Mouse (Mus musculus) effector memory CD4-positive, alpha-beta T cell, adult 7 months (primary cell): ENCODE data around the gene Zmym4. TPM values are rescaled to one million over a fixed set of nuclear protein-coding genes. Genes with fewer than 3 reads are reported as not detected.

ENCODE experiments used
- polyA plus RNA-seq: library from polyadenylated mRNA; unstranded; fragments of 100-300 nt; shearing (Covaris generic); gene quantifications from one replicate; pipeline ENCODE4 v1.2.1, GENCODE M21; 2017

Gene Zmym4
- 22.4 TPM for polyA plus RNA-seq

GRCm38 (mm10) chr4:126967864-126968821, at the start of gene Zmym4:
Zmym4 (minus strand) TSS chr4:126968135.

Other genes starting within 250 kb of the Zmym4 start
- not detected for gene Tfap2e, start 231.9 kb downstream of the Zmym4 start, polyA plus RNA-seq
- gene Ncdn, start 214.7 kb downstream of the Zmym4 start, polyA plus RNA-seq = 26.9 TPM
- 34.4 TPM for gene AU040320, start 214.6 kb downstream of the Zmym4 start, polyA plus RNA-seq
- 179 TPM for gene Sfpq, start 53.2 kb upstream of the Zmym4 start, polyA plus RNA-seq
- gene Zmym1, start 93.0 kb upstream of the Zmym4 start, polyA plus RNA-seq = 26.9 TPM
- 15.8 TPM for gene Zmym6, start 109.2 kb upstream of the Zmym4 start, polyA plus RNA-seq
- gene Tmem35b, start 155.6 kb upstream of the Zmym4 start, polyA plus RNA-seq = 10.0 TPM
- gene Dlgap3, start 201.1 kb upstream of the Zmym4 start, polyA plus RNA-seq = not detected